Mouse (Mus musculus): Measurements from ENCODE around the gene Cyp2w1. TPM values are rescaled to one million over a fixed set of nuclear protein-coding genes. Genes with fewer than 3 reads are reported as not detected.

Gene Cyp2w1
- total and polyA plus RNA-seq, 3 experiments = not detected

- Histone ChIP-seq H3K4me1 (ENCODE audit: control insufficient read depth in 1 of 2, insufficient read depth in 2 of 2, low read length in 2 of 2) (peaks cover 3 to 6% of the 10 kb centered on the region in 2 experiments), H3K9me3 (replicated peaks; ENCODE audit: insufficient read depth, low read length) (no peaks in the 10 kb centered on the region), H3K27ac (ENCODE audit: control insufficient read depth, low read depth, low read length) (no peak overlapping the region), H3K79me2 (ENCODE audit: control insufficient read depth, insufficient read depth, low read length, poor library complexity) (no peaks in the 10 kb centered on the region), H3K9ac (ENCODE audit: control insufficient read depth, low read depth, low read length, poor library complexity, severe bottlenecking) (no peak overlapping the region), H3K36me3 (ENCODE audit: control insufficient read depth in 1 of 2, insufficient read depth in 2 of 2, low read length in 2 of 2) (peaks cover 0 to 3% of the 10 kb centered on the region in 2 experiments; a peak in 2 of 4 replicates), H3K27me3 (ENCODE audit: control insufficient read depth in 1 of 2, insufficient read depth in 2 of 2, low read length in 2 of 2) (no peaks in the 10 kb centered on the region), H3K4me3 (ENCODE audit: control insufficient read depth in 1 of 2, insufficient read depth in 1 of 2, low read depth in 2 of 2, low read length in 2 of 2) (no peak overlapping the region)
- no peak for DNase-seq (ENCODE audit: low read depth, low spot score)
- TF ChIP-seq CHD1 (IDR thresholded peaks at IDR 0.05; ENCODE audit: low read depth, low read length) (no peak), USF1 (IDR thresholded peaks at IDR 0.05; ENCODE audit: low read depth, low read length) (no peak), SIN3A (IDR thresholded peaks at IDR 0.05; ENCODE audit: low read length) (no peak), ZKSCAN1 (IDR thresholded peaks at IDR 0.05; ENCODE audit: low read depth, low read length) (no peak), TBP (IDR thresholded peaks at IDR 0.05; ENCODE audit: low read depth, low read length) (no peak), BHLHE40 (IDR thresholded peaks at IDR 0.05; ENCODE audit: borderline replicate concordance, low read depth, low read length) (no peak), UBTF (IDR thresholded peaks at IDR 0.05; ENCODE audit: borderline replicate concordance, insufficient read depth, low read depth, low read length) (no peak)
Observed at GRCm38 (mm10) chr5:139403692-139404260, 51.4 kb downstream of the Cyp2w1 start.

GRCm38 (mm10) chr5:139404801-139405401 lies 52.5 kb downstream of the Cyp2w1 start, which contains the start of gene C130050O18Rik:
TSS of gene C130050O18Rik (plus strand) at chr5:139405280.
- Histone ChIP-seq H3K4me1 (ENCODE audit: control insufficient read depth in 1 of 2, insufficient read depth in 2 of 2, low read length in 2 of 2) (peaks cover 0 to 3% of the 10 kb centered on the region in 2 experiments; a peak in 1 of 4 replicates), H3K27me3 (ENCODE audit: control insufficient read depth in 1 of 2, insufficient read depth in 2 of 2, low read length in 2 of 2) (no peaks in the 10 kb centered on the region), H3K36me3 (ENCODE audit: control insufficient read depth in 1 of 2, insufficient read depth in 2 of 2, low read length in 2 of 2) (no peaks in the 10 kb centered on the region), H3K9me3 (replicated peaks; ENCODE audit: insufficient read depth, low read length) (no peaks in the 10 kb centered on the region), H3K27ac (ENCODE audit: control insufficient read depth, low read depth, low read length) (no peak within 1 kb of the TSS), H3K4me3 (ENCODE audit: control insufficient read depth in 1 of 2, insufficient read depth in 1 of 2, low read depth in 2 of 2, low read length in 2 of 2) (no peak within 1 kb of the TSS), H3K79me2 (ENCODE audit: control insufficient read depth, insufficient read depth, low read length, poor library complexity) (no peaks in the 10 kb centered on the region), H3K9ac (ENCODE audit: control insufficient read depth, low read depth, low read length, poor library complexity, severe bottlenecking) (no peak within 1 kb of the TSS)
- TF ChIP-seq UBTF (IDR thresholded peaks at IDR 0.05; ENCODE audit: borderline replicate concordance, insufficient read depth, low read depth, low read length) (no peak), MAX (IDR thresholded peaks at IDR 0.05; ENCODE audit: low read length) (no peak), TBP (IDR thresholded peaks at IDR 0.05; ENCODE audit: low read depth, low read length) (no peak), ZNF384 (IDR thresholded peaks at IDR 0.05; ENCODE audit: low read depth, low read length) (no peak)
- no peak for DNase-seq (ENCODE audit: low read depth, low spot score)

GRCm38 (mm10) chr5:139405478-139405877 lies 53.1 kb downstream of the Cyp2w1 start:
- Histone ChIP-seq H3K9ac (ENCODE audit: control insufficient read depth, low read depth, low read length, poor library complexity, severe bottlenecking) (no peak overlapping the region), H3K9me3 (replicated peaks; ENCODE audit: insufficient read depth, low read length) (no peaks in the 10 kb centered on the region), H3K27ac (ENCODE audit: control insufficient read depth, low read depth, low read length) (no peak overlapping the region), H3K27me3 (ENCODE audit: control insufficient read depth in 1 of 2, insufficient read depth in 2 of 2, low read length in 2 of 2) (no peaks in the 10 kb centered on the region), H3K36me3 (ENCODE audit: control insufficient read depth in 1 of 2, insufficient read depth in 2 of 2, low read length in 2 of 2) (no peaks in the 10 kb centered on the region), H3K79me2 (ENCODE audit: control insufficient read depth, insufficient read depth, low read length, poor library complexity) (no peaks in the 10 kb centered on the region), H3K4me3 (ENCODE audit: control insufficient read depth in 1 of 2, insufficient read depth in 1 of 2, low read depth in 2 of 2, low read length in 2 of 2) (no peak overlapping the region), H3K4me1 (ENCODE audit: control insufficient read depth in 1 of 2, insufficient read depth in 2 of 2, low read length in 2 of 2) (peaks cover 0 to 3% of the 10 kb centered on the region in 2 experiments; a peak in 1 of 4 replicates)
- no peak for DNase-seq (ENCODE audit: low read depth, low spot score)
- no peak for TF ChIP-seq BHLHE40 (IDR thresholded peaks at IDR 0.05; ENCODE audit: borderline replicate concordance, low read depth, low read length)
- TF ChIP-seq RCOR1 (IDR thresholded peaks at IDR 0.05; ENCODE audit: low read depth, low read length) = no peak
- TF ChIP-seq TBP (IDR thresholded peaks at IDR 0.05; ENCODE audit: low read depth, low read length) = no peak
- TF ChIP-seq MEF2A (IDR thresholded peaks at IDR 0.05; ENCODE audit: extremely low read depth, insufficient replicate concordance, low read depth, low read length, poor library complexity, severe bottlenecking) = no peak
- TF ChIP-seq ZKSCAN1 (IDR thresholded peaks at IDR 0.05; ENCODE audit: low read depth, low read length) = no peak
- TF ChIP-seq HCFC1 (IDR thresholded peaks at IDR 0.05; ENCODE audit: low read depth, low read length) = no peak
- TF ChIP-seq NELFE (IDR thresholded peaks at IDR 0.05; ENCODE audit: low read depth, low read length) = no peak
- TF ChIP-seq SIN3A (IDR thresholded peaks at IDR 0.05; ENCODE audit: low read length) = no peak
- TF ChIP-seq POLR2A (IDR thresholded peaks at IDR 0.05; ENCODE audit: control insufficient read depth in 1 of 2, insufficient read depth in 1 of 2, low read depth in 1 of 2, low read length in 2 of 2, poor library complexity in 1 of 2) = no peak
- no peak for TF ChIP-seq NRF1 (IDR thresholded peaks at IDR 0.05; ENCODE audit: insufficient read depth, low read depth, low read length, poor library complexity, severe bottlenecking)
- no peak for TF ChIP-seq CHD1 (IDR thresholded peaks at IDR 0.05; ENCODE audit: low read depth, low read length)
- no peak for TF ChIP-seq CTCF (IDR thresholded peaks at IDR 0.05 in 2 of 3, conservative IDR thresholded peaks at IDR 0.05 in 1 of 3; ENCODE audit: control insufficient read depth in 1 of 3, insufficient read depth in 1 of 3, low read depth in 2 of 3, low read length in 3 of 3, poor library complexity in 1 of 3, severe bottlenecking in 1 of 3)
- TF ChIP-seq POLR2AphosphoS5 (IDR thresholded peaks at IDR 0.05; ENCODE audit: borderline replicate concordance, low read depth, low read length) = no peak
- no peak for TF ChIP-seq TCF12 (IDR thresholded peaks at IDR 0.05; ENCODE audit: low read depth, low read length)
- no peak for TF ChIP-seq MAX (IDR thresholded peaks at IDR 0.05; ENCODE audit: low read length)
- TF ChIP-seq MXI1 (IDR thresholded peaks at IDR 0.05; ENCODE audit: low read depth, low read length) = no peak
- no peak for TF ChIP-seq ETS1 (IDR thresholded peaks at IDR 0.05; ENCODE audit: low read depth, low read length)
- no peak for TF ChIP-seq JUND (IDR thresholded peaks at IDR 0.05; ENCODE audit: low read depth, low read length)
- TF ChIP-seq SMC3 (IDR thresholded peaks at IDR 0.05; ENCODE audit: low read depth, low read length) = no peak

Data from MEL (cell line).